Mouse (Mus musculus) embryo, embryonic 11 days (tissue): ENCODE measurements around the gene Nav2.

Experiments used
- DNase-seq: peaks from one replicate; pipeline ENCODE4 v3.0.0-alpha.2; 2015

Nav2 gene

DNA sequence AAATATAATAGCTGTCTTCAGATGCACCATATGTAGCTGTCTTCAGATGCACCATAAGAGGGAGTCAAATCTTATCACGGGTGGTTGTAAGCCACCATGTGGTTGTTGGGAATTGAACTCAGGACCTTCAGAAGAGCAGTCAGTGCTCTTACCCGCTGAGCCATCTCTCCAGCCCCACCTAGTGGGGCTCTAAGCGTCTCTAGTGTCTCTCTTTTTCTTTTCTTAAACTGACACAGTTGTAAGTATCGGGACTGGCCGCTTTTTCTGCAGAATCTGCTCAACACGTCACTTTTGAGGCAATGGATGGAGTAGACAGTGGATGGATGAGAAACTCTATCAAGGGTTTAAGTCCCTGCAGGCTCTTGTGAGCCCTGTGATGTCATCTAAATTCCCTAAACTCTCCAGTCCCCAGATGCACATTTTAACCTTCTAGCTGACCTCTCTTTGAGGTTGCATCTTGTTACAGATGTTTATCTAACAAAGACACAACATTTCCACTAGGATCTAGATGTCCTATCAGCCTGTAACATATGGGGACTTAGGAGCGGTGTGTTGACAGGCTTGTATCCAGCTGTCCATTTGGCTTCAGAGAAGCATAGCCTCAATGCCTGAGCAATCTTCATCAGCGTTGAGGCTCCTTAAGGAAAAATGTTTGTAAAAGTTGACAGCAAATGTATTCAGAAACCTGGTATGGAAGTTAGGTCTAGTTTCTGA lies 560.1 kb downstream of the Nav2 start:
- no peak for DNase-seq

DNA sequence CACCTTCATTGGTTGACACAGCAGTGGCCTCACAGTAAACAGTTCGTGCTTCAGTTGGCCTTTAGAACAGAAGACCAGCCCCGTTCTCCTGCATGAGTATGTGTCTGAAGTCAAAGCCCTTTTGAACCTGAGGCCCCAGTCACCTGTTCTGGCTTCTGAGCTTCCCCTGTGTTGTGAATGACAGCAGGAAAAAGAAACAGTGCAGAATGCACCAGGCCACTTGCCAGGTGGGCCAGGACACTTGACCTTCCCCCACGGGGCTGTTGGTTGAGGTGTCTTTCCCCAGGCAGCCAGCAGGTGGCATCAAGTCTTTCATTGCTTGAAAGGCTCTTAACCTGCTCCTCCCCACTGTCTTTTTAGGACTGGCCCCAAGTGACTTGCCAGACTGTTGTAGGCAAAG lies 562.8 kb downstream of the Nav2 start:
- peak; percentile 70 for DNase-seq

DNA sequence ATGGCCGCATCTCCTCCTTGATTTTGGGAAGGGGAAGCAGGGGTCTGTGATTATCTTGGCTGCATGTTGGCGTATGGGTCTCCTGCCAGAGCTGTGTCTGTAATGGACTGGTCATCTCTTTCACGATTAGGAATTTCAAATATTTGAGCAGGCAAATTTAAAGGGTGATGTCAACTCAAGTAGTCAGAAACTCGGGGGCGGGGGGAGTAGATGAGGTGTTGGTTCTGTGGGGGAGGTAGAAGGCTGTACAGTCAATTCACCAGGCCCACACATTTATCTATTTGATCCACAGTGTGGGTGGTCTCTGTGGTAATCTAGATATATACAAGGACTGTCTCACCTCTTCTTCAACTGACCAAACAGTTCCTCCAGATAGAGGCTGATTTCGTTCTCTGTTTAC lies 566.8 kb downstream of the Nav2 start:
- no peak for DNase-seq

DNA sequence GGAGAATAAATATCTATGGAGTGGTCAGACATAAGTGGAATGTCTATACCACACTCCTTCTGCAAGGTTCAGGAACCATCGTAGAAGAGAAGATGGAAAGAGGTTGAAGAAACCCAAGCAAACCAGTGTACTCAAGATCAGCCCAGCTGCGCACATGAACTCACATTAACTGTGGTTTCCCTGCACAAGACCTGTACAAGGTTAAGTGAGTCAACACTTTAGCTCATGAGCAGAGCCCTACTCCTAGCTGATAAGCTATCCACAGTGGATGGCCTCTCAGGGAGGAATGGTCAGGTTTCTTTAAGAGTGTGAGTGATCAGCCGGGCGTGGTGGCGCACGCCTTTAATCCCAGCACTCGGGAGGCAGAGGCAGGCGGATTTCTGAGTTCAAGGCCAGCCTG lies 567.6 kb downstream of the Nav2 start:
- DNase-seq: no peak

DNA sequence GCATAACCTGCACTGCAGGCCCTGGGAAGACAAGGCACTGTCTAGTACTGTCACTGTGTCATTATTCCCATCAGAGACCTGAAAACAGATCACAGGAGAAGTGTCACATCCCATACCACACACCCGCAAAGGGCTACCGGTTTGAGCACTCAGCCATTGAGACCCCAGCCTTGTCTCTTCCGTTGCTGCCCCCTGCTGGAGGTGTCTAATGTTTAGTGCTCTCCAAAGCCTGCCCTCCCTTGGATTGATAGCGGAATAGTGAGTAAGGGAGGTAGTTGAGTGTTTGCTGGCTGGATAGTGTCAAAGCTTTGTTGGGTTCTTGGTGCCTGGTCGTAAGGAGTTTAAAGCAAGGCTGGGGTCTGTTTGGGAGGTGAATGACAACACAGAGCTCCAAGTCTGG lies 568.1 kb downstream of the Nav2 start:
- peak; percentile 69 for DNase-seq

DNA sequence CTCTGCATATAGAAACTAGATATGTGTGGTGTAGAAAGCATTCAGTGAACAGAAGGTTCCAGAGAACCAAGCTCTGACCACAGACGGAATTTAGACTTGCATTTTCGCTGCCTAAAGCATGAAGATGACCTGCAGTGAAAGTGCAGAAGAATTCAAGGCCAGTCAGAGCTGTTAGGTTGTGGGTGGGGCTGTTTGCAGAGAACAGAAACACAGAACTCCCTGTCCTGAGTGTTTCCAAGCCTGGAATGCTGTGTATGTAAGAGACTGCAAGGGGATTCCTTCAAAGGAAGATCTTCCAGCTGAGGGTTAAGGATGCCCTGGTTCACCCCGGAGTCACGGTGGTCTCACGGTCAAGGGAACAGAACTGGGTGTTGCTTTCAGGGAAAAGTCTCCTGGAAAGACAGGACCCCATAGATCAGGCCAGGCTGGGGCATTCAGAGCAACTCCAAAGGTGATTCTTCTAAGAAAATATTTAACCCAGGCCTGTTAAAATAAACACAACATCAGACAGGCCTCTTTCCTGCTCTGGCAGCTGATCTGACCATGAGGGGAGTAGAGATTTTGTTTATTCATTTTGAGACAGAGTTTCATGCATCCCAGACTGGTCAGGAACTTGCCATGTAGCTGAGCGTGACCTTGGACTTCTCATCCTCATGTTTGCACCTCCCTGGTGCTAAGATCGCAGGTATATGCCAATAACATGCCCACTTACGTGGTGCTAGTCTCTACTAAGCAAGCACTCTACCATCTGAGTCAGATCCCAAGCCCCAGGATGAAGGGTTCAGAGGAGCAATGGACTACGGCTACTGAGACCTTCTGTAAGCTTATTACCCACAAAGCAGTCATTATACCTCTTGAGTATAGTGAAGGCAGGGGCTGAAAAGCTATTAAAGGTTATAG lies 568.8 kb downstream of the Nav2 start:
- no peak for DNase-seq

DNA sequence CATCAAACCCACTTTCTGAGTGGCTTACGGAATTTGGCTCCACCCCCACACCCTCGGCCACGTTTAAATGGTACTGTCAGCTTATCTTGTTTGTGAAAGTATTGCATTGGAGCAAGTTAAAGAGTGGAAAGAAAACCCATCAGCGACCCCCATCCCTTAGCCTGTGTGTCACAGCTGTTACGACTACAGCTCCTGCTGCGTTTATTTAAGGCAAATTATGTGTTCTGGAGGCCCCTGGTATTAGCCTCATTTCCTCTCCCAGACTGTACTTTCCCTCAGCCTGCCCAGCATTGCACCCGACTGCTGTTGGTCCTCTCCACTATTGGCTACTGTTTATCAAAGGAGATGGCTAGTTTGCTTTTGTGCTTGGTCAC lies 569.4 kb downstream of the Nav2 start:
- no peak for DNase-seq

DNA sequence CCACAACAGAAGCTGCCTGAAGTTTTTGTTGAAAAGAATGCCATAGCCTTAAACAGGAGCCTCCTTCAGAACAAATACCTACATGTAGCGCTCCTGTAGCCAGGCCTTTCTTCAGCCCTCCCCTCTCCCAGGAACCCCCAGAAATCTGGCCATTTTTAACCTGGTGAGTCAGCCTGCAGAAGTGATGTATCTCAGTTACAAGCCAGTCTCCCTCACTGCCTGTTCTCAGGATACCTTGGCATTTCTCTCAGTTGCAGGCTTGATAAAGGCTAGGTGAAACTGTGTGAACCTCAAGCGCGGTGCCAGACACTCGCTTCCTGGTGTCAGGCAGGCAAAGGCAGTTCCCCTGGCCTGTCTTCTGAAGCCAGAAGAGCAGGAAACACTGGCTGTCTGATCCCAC lies 570.4 kb downstream of the Nav2 start:
- DNase-seq: no peak

DNA sequence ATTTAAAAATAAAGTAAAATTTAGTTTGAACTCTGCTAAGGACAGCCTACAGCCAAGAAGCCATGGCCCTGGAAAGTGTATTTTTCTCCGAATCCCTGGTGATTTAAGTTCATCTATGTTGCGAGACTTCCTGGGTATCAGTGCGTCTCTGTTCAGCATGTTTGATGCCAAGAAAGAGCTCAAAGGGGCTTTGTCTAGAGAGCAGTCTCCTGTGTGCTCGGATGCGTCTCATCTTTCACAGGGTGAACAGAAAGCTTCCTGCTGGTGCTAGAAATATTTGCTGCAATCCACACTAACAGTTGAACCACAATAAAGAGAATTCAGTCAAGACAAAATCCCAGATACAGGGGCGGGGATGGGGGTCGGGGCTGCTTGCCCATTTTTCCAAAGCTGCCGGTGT lies 572.4 kb downstream of the Nav2 start:
- DNase-seq: no peak

DNA sequence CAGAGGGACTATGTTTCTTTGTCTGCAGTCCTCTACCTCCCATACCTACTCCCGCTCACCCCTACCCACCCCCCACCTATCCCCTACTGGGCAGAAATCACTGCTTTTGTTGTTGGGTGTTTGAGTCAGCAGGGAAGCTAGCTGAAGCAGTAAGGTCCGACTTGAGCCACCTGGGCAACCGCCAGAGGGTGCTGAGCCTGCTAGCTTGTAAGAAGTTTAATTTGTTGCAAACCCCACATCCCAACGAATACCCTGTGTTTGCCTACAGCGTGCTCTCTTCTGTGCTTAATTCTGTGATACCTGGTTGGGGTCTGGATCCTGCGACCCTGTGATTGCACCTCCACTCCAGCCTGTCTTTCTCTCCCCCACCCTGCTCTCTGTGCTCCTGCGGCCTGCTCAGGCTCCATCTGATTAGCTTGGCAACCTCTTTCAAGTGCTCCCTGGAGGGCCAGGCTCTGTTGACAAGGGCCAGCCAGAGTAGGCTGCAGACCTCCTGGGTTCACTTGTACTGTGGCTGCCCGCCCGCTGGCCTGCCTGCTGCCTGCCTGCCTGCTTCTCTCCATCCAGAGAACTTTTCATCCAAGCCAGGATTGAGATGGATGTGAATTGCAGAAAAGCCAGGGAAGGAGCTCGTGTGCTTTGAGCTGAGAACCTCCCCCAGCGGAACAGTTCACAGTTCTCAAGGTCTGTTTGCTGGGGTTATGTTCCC lies 575.7 kb downstream of the Nav2 start:
- DNase-seq: no peak

DNA sequence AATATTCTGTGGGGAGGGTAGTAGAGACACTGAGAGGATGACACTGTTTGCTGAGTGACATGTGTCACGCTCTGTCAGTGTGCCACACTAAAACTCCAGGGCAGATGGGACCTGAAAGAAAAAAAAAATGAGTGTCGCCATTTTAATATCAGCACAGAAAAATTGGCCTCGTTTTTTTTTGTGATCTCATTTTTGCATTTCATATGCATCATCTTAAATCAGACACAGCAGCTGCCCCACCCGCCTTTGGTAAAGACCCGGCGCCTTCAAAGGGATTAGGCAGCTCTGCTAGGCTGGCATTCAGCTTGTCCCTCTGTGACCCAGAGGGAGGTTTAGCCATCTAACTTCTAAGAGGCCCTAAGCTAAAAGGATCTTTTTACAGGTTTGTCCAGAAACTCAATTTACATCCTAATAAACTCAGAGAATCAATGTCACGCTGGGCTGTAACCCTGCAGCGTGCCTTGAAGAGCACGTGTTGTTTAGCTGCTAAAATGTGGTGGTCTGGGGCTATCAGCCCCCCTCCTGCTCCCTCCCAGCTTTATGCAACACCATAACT lies 576.9 kb downstream of the Nav2 start:
- no peak for DNase-seq

DNA sequence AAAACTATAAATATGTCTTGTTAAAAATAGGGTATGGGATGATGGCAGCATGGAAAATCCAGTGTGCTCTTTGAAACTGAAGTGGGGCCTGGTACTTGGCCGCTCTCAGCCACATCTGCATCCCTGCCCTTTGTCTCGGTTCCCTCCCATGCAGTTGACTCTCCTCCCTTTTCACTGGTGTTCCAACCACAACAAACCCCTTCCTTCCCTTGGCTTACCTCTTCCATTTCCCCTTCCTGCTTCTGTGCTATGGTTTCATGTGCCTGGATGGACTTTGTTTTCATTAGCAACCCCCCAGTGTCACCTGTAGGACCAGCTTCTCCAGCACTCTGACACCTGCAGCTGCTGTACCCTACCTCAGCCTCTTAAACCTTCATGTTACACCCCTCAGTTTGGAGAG lies 578.8 kb downstream of the Nav2 start:
- no peak for DNase-seq

DNA sequence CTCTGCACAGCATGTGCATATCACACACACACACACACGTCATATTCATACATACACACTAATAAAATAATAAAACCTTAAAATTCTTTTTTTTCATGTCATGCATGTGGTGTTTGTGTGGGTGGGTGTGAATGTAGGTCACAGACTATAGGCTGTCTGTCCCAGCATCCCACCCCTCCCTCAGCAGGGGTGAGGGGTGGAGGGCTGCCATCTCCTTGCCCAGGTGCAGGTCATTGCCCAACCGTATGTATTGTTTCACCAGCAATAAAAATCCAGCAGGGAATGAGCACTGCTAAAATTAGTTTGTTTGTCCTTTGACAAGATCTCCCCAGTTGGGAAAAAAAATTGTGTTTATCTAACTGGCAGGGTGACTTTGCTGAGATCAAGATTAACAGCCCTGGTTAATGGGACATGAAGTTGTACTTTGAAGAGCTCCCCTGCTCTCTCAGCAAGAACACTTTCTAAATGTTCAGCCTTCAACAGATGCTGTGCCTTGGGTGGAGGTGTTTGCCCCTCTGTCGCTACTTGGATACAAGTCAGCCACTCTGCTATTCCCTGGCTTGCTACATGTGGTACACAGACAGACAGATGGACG lies 580.1 kb downstream of the Nav2 start:
- no peak for DNase-seq

DNA sequence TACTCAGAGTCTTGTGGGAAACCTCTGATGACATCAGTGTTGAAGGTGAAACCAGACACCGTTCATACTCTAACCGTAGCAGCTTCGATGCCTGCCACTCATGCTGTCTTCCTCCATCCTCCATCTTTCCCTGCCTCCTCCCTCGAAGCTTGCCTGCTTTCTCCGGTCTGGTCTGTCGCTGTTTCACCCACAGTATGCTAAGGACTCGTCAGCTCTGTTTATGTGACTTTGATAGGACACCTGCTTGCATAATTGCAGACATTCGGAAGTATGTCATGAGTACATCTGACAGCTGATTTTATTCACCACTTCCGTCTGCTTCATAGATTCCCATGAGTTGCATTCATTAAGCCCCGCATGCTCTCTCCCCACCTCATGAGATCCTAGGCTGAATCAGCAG lies 582.3 kb downstream of the Nav2 start:
- no peak for DNase-seq

DNA sequence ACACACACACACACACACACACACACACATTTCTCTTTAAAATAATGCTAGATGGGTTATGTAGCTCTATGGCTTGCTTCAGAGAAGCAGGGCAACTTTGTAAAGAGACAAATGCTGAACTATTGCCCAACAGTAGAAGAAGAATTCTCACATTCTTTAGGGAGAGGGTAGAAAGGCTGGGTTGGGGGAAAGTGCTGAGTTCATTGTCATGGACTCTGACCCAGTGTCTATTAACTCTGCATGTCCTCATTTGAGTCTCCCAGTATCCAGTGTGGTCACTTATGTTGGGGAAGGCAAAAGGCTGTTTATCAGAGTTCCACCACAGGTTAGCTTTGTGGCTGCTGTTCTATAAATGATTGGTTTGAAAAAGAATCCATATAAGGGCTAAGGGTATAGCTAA lies 584.1 kb downstream of the Nav2 start:
- DNase-seq: no peak

DNA sequence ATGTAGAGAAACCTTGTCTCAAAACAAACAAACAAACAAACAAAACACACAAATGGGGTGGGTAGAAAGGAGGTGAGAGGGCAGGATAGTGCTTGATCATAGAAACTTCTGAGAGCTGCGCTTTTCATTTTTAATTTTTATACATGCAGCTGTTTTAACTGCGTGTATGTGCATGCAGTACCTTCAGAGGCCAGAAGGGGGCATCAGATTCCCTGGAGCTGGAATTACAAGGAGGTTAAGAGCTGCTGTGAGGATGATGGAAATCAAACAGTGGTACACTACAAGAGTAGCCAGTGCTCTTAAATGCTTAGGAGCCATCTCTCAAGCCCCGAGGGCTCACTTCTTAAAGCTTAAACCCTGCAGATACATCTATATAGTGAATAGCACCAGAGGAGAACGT lies 584.7 kb downstream of the Nav2 start:
- no peak for DNase-seq

DNA sequence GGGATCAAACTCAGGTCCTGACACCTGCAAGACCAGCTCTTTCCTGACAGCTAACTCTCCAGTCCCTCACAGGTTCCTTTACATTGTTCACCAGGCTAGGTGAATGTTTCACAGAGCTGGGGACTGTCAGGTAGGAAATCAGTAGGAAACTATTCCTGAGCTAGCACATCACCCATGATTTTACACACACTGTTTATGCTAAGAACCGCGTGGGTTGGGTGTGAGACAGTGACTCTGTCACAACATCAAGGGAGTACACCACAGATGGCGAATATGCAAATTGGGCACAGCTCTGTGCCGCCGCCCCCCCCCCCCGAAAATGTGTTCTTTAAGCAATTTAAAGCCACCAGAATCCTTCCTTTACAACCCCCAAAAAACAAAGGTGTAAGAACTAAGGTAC lies 586.1 kb downstream of the Nav2 start:
- DNase-seq: no peak

DNA sequence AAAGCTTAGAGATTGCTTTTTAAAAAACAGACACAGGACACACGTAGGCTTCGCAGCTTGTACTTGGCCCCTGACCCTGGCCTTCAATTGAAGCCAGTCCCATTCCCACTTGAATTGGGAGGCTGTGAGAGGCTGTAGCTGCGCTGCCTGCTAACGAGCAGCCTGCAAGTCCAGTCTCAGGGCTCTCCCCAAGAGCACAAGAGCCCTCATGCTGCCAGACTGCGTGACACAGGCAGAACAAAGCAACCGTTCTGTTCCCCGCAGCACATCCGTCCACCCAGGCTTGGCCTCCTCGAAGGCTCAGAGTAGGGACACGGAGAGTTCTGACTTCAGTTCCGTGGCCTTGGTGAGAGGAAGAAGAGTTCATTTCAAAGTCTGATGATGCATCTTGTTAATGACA lies 587.6 kb downstream of the Nav2 start:
- peak; percentile 66 for DNase-seq

DNA sequence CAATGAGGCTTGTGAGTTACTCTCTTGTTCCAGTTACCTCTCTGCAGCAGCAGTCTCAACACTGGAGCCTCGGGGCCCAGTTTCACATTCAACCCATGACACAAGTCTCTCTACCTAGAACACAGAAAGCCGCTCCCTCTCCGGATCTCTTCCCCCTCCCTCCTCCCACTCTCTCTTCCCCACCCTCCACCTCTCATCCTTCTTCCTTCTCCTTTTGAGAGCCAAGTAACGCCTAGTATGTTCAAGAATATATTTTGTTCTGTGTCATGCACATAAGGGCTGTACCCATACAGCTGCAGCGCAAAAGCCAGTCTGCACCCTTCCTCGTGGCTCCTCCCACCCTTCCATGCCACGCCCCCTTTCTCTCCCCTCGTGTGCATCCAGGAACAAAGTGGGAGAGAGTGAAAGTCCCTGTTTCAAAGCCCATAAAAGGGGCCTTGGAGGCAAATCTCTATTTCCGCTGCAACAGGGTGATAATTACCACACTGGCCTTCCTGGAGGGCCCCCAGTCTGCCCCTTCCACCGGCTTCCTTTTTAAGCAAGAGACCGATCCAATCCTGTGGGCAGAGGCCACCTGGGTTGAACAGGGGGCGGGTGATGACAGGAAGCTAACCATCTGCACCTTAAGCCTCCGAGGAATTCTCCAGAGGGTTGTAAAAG lies 588.4 kb downstream of the Nav2 start:
- DNase-seq: no peak

DNA sequence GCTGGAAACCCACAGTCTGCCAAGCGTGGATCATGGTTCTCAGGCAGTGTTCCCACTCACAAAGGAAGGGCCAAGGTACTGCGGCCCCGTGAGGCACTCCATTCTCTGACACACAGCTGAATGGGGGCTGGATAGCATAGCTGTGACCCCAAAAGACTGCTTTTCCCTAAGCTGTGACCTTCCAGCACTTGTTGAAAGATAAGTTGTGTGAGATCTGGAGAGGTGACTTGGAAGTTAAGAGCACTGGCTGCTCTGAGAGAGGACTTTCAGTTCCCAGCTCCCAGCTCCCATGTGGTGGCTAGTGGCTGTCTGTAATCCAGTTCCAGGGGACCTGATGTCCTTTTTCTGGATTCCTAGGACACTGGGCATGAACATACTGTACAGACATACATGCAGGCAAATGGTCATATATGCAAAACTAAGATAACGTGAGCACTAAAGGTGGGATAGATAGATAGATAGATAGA lies 588.9 kb downstream of the Nav2 start:
- DNase-seq: no peak

DNA sequence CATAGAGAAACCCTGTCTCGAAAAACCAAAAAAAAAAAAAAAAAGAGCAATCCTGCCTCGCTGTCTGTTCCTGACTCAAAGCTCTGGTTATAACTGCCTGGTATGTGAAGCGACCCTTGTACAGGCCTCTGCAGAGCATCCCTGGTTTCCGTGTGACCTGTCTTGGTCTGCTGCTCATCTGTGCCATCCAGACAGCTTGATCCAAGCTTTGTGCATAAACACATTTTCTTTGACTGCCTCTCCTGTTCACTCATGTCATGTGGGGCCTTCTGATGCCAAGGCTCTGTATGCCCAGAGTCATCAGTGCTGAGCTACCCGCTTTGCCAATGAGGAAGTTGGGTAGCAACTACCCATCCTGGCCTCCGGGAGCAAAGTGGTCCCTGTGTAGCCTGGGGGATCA lies 591.1 kb downstream of the Nav2 start:
- no peak for DNase-seq

DNA sequence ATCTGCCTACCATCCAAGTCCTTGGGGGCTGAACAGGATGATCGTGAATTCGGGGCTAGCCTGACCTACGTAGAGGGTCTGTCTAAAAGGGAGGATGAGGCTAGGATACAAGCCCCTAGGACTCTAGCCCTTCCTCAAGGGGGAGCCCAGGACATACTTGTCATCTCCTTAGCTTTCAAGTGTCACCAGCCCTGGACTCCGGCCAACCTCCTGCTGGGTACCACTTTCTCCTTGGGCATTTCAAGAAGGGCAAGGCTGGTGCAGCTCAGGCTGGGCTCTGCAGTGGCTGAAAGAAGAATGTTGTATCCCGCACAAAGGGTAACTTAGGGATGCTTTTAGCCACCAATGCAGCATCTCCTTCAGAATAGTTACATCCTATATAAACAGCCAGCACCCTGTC lies 592.4 kb downstream of the Nav2 start:
- DNase-seq: no peak

DNA sequence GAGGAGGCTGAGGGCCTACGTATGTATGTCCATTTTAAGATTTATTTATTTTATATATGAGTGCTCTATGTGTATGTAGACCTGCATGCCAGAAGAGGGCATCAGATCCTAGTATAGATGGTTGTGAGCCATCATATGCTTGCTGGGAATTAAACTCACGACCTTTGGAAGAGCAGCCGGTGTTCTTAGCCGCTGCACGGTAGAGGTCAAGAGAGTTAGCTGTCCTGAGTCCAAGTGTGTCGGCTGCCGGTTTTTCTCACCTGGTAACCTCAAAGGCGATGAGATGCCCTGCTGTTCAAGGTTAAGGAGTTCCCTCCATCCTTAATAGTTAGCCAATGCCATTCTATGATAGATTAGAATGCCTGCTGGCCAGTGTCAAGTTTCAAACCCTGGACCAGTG lies 594.9 kb downstream of the Nav2 start:
- DNase-seq: no peak
